Mouse (Mus musculus): Measurements from ENCODE around the gene Pbld1. TPM values are rescaled to one million over a fixed set of nuclear protein-coding genes. Genes with fewer than 3 reads are reported as not detected.

The Pbld1 gene
- polyA plus RNA-seq, 2 experiments, result 3.8 to 5.2 TPM

GRCm38 (mm10) chr10:63115881-63116280 is 55.9 kb downstream of the Pbld1 start:
- H3K36me3 ChIP-seq (replicated peaks; ENCODE audit: control insufficient read depth, insufficient read depth, low read depth), result no peaks in the 10 kb centered on the region
- 68% methylated on average over 15 of the region's 15 CpGs for WGBS (ENCODE audit: insufficient replicate concordance)
- H3K4me2 ChIP-seq (ENCODE audit: low read depth), result no peak overlapping the region
- no peaks in the 10 kb centered on the region for H3K4me1 ChIP-seq (replicated peaks; ENCODE audit: control insufficient read depth in 2 of 2, insufficient read depth in 2 of 2, low read length in 1 of 2)
- H3K4me3 ChIP-seq (ENCODE audit: insufficient read depth in 1 of 2, low read depth in 2 of 2, low read length in 2 of 2), result no peak overlapping the region
- no peak for DNase-seq (ENCODE audit: low read depth in 3 of 3, low spot score in 3 of 3)
- no peaks in the 10 kb centered on the region for H3K27me3 ChIP-seq (ENCODE audit: control insufficient read depth, insufficient read depth, low read length)
- ATAC-seq (ENCODE audit: insufficient read depth), result no peak
- no peak for TF ChIP-seq CTCF (IDR thresholded peaks at IDR 0.05; ENCODE audit: low read depth)
- no peak for TF ChIP-seq EP300 (IDR thresholded peaks at IDR 0.05; ENCODE audit: low read depth)
- H3K27ac ChIP-seq, result no peak overlapping the region
- H3K9ac ChIP-seq (replicated peaks), result no peak overlapping the region
- no peaks in the 10 kb centered on the region for H3K9me3 ChIP-seq (ENCODE audit: control insufficient read depth, low read length)

- H3K9ac ChIP-seq (replicated peaks), result no peak overlapping the region
- 80% methylated on average over 9 of the region's 9 CpGs for WGBS (ENCODE audit: insufficient replicate concordance)
- no peak overlapping the region for H3K27ac ChIP-seq
- no peaks in the 10 kb centered on the region for H3K9me3 ChIP-seq (ENCODE audit: control insufficient read depth, low read length)
- no peak overlapping the region for H3K4me3 ChIP-seq (ENCODE audit: insufficient read depth in 1 of 2, low read depth in 2 of 2, low read length in 2 of 2)
- DNase-seq (ENCODE audit: low read depth in 3 of 3, low spot score in 3 of 3), result no peak
- ATAC-seq (ENCODE audit: insufficient read depth), result no peak
- no peaks in the 10 kb centered on the region for H3K36me3 ChIP-seq (replicated peaks; ENCODE audit: control insufficient read depth, insufficient read depth, low read depth)
- no peak for TF ChIP-seq EP300 (IDR thresholded peaks at IDR 0.05; ENCODE audit: low read depth)
- no peak for TF ChIP-seq CTCF (IDR thresholded peaks at IDR 0.05; ENCODE audit: low read depth)
- H3K27me3 ChIP-seq (ENCODE audit: control insufficient read depth, insufficient read depth, low read length), result no peaks in the 10 kb centered on the region
- H3K4me1 ChIP-seq (replicated peaks; ENCODE audit: control insufficient read depth in 2 of 2, insufficient read depth in 2 of 2, low read length in 1 of 2), result no peaks in the 10 kb centered on the region
- H3K4me2 ChIP-seq (ENCODE audit: low read depth), result no peak overlapping the region
Measured at GRCm38 (mm10) chr10:63116376-63116775, 56.4 kb downstream of the Pbld1 start.

- 73% methylated on average over 8 of the region's 8 CpGs for WGBS (ENCODE audit: insufficient replicate concordance)
- no peak overlapping the region for H3K4me2 ChIP-seq (ENCODE audit: low read depth)
- no peaks in the 10 kb centered on the region for H3K9me3 ChIP-seq (ENCODE audit: control insufficient read depth, low read length)
- H3K27ac ChIP-seq, result no peak overlapping the region
- DNase-seq (ENCODE audit: low read depth in 3 of 3, low spot score in 3 of 3), result no peak
- H3K4me3 ChIP-seq (ENCODE audit: insufficient read depth in 1 of 2, low read depth in 2 of 2, low read length in 2 of 2), result no peak overlapping the region
- no peaks in the 10 kb centered on the region for H3K36me3 ChIP-seq (replicated peaks; ENCODE audit: control insufficient read depth, insufficient read depth, low read depth)
- H3K27me3 ChIP-seq (ENCODE audit: control insufficient read depth, insufficient read depth, low read length), result no peaks in the 10 kb centered on the region
- H3K4me1 ChIP-seq (replicated peaks; ENCODE audit: control insufficient read depth in 2 of 2, insufficient read depth in 2 of 2, low read length in 1 of 2), result no peaks in the 10 kb centered on the region
- no peak overlapping the region for H3K9ac ChIP-seq (replicated peaks)
- TF ChIP-seq EP300 (IDR thresholded peaks at IDR 0.05; ENCODE audit: low read depth), result no peak
- no peak for TF ChIP-seq CTCF (IDR thresholded peaks at IDR 0.05; ENCODE audit: low read depth)
- no peak for ATAC-seq (ENCODE audit: insufficient read depth)
Measured at GRCm38 (mm10) chr10:63117583-63117982, 57.6 kb downstream of the Pbld1 start.

- no peak overlapping the region for H3K4me2 ChIP-seq (ENCODE audit: low read depth)
- no peaks in the 10 kb centered on the region for H3K4me1 ChIP-seq (replicated peaks; ENCODE audit: control insufficient read depth in 2 of 2, insufficient read depth in 2 of 2, low read length in 1 of 2)
- no peaks in the 10 kb centered on the region for H3K36me3 ChIP-seq (replicated peaks; ENCODE audit: control insufficient read depth, insufficient read depth, low read depth)
- TF ChIP-seq CTCF (IDR thresholded peaks at IDR 0.05; ENCODE audit: low read depth) (no peak), EP300 (IDR thresholded peaks at IDR 0.05; ENCODE audit: low read depth) (no peak)
- ATAC-seq (ENCODE audit: insufficient read depth), result no peak
- H3K27ac ChIP-seq, result no peak overlapping the region
- 51% methylated on average over 14 of the region's 14 CpGs for WGBS (ENCODE audit: insufficient replicate concordance)
- H3K9me3 ChIP-seq (ENCODE audit: control insufficient read depth, low read length), result no peaks in the 10 kb centered on the region
- no peak overlapping the region for H3K4me3 ChIP-seq (ENCODE audit: insufficient read depth in 1 of 2, low read depth in 2 of 2, low read length in 2 of 2)
- DNase-seq (ENCODE audit: low read depth in 3 of 3, low spot score in 3 of 3), result no peak
- no peaks in the 10 kb centered on the region for H3K27me3 ChIP-seq (ENCODE audit: control insufficient read depth, insufficient read depth, low read length)
- no peak overlapping the region for H3K9ac ChIP-seq (replicated peaks)
Measured at GRCm38 (mm10) chr10:63119916-63120315, 60.0 kb downstream of the Pbld1 start.

GRCm38 (mm10) chr10:63121961-63122360 is 62.0 kb downstream of the Pbld1 start:
- H3K27me3 ChIP-seq (ENCODE audit: control insufficient read depth, insufficient read depth, low read length), result no peaks in the 10 kb centered on the region
- ATAC-seq (ENCODE audit: insufficient read depth), result no peak
- no peaks in the 10 kb centered on the region for H3K9me3 ChIP-seq (ENCODE audit: control insufficient read depth, low read length)
- H3K9ac ChIP-seq (replicated peaks), result no peak overlapping the region
- TF ChIP-seq EP300 (IDR thresholded peaks at IDR 0.05; ENCODE audit: low read depth) (no peak), CTCF (IDR thresholded peaks at IDR 0.05; ENCODE audit: low read depth) (no peak)
- H3K4me3 ChIP-seq (ENCODE audit: insufficient read depth in 1 of 2, low read depth in 2 of 2, low read length in 2 of 2), result no peak overlapping the region
- WGBS (ENCODE audit: insufficient replicate concordance), result 75% methylated on average over 14 of the region's 14 CpGs
- H3K36me3 ChIP-seq (replicated peaks; ENCODE audit: control insufficient read depth, insufficient read depth, low read depth), result no peaks in the 10 kb centered on the region
- H3K4me2 ChIP-seq (ENCODE audit: low read depth), result no peak overlapping the region
- no peak for DNase-seq (ENCODE audit: low read depth in 3 of 3, low spot score in 3 of 3)
- H3K27ac ChIP-seq, result no peak overlapping the region
- no peaks in the 10 kb centered on the region for H3K4me1 ChIP-seq (replicated peaks; ENCODE audit: control insufficient read depth in 2 of 2, insufficient read depth in 2 of 2, low read length in 1 of 2)

All from liver, embryonic 14.5 days (tissue).